Mouse (Mus musculus): ENCODE data around the gene Osbpl7.
A peak's percentile ranks its signal among the peaks of the same experiment; 100 is the strongest.

Osbpl7 gene

DNA sequence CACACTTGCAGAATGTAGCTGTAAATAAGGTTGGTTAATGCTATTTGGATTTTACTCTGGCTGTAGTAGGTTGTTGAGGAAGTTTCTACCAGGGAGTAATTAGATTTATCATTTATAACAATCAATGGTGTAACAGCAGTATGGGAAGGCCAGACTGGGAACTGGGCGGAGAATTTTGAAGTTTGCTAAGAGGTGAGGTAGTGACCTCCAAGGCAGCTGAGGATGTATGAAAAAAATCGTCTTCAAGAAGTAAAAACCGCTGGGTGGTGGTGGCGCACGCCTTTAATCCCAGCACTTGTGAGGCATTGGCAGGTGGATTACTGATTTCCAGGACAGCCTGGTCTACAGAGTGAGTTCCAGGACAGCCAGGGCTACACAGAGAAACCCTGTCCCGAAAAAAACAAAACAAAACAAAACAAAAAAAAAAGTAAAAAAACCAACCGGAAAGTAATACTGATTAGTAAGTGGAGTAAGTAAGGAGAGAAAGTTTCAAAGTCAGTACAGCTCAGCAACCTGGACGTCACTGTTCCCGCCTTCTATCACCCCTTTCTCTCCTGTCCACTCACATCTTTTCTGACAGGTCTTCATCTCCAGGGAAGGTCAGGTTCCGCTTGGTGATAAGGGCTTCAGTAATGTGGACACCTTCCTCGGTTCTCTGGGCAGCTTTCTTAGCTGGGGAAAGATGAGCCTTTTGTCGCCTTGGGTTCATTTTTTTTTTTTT lies 10.0 kb upstream of the Osbpl7 start:
- DNase-seq (ENCODE audit: low spot score in 2 of 2), result no peak

DNA sequence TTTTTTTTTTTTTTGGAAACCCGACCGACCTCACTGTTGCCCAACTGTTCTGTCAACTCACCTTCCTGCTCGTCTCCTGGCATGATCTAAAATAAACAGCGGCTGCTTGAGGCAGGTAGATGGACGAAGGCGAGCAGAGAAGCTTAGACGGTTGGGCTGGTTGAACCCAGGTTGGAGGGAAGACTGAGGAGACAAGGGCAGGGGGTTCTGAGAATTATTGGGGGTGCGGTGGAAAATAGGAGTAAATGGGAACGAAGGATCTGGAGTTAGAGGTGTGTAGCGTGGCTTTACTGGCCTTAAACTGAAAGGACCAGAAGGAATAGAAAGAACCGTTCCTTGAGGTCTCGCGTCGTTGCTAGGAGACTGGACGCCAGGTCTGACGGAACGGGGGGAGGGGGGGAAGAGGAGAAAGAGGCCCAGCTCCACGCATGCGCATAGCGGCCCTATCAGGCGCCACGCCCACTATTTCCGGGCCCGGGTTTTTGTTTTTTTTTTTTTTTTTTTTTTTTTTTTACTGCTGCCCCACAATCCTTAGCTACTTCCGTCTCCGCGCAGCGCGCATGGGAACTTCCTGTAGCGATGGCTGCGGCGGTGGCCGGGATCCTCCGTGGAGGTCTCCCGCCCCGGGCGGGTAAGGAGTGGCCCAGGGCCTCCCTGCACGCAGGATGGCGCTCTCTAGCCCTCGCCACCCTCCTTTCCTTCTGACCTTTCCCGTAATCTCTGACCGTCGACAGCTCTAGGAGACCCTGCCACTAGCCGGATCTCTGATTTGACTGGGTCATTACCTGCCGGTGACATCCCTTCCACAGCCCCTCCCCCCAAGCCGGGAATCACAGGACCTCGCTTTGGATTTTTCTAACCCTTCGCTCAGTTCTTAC lies 9.2 kb upstream of the Osbpl7 start, which contains the start of the genes Lrrc46 and Mrpl10:
TSS of gene Lrrc46 (minus strand) at position 386 of the 878 bp plus-strand sequence.
TSS of gene Mrpl10 (plus strand) at position 539 of the 878 bp plus-strand sequence.
- DNase-seq (ENCODE audit: low spot score in 2 of 2), result peak in 1 of 2 experiments; percentile 81

DNA sequence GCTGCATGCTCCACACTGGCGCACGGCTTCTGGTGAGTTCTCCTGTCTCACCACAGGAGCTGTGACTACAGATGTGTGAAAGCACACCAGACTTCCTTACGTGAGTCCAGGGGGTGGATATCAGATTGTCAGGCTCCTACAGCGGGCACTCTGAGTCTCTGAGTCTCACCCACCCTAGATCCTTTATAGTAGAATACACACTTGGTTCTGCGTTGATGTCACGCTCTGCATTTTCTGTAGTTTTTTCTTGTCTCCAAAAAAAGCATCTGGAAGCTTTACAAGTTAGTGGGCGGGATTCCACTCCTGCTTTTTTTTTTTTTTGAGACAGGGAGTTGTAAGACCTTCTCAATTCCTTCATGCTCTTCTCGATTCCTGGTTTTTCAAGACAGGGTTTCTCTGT lies 5.5 kb upstream of the Osbpl7 start:
- DNase-seq (ENCODE audit: low spot score in 2 of 2), result no peak

DNA sequence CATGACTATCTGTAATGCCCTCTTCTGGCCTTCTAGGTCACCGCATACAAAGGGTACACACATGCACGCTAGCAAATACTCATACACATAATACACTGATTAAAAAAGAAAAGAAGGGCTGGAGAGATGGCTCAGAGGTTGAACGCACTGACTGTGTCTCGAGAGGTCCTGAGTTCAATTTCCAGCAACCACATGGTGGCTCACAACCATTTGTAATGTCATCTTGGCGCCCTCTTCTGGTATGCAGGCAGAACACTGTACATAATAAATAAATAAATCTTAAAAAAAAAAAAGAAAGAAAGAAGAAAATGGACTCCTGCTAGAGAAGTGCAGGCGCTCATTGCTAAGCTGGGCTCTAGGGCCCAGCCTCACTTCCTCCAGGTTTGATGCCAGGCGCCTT lies 4.6 kb upstream of the Osbpl7 start:
- no peak for DNase-seq (ENCODE audit: low spot score in 2 of 2)

DNA sequence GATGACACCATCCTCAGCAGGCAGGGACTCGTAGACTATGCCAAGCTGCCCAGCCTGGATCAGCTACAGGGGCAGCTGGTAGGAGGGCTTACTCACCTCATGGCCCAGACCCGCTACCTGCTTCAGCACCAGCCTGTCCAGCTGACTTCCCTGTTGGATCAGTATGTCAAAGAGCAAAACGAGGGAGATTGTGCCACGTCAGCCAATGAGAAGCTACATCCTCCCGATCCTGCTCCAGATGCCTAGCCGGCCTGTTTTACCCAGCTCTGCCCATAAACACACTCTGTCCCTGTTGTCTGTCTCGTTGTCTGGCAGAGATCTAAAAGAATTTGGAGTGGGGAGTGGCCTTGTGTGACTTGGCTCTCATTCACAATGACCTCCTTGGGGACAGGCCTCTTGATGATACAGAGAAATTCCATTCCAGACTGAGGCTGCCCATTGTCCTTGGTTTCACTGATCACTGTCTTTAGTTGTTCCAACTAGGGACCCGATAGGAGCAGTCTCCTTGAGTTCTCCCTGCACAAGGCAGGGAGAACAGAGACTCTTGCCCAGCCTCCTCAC lies 2.3 kb upstream of the Osbpl7 start:
- no peak for DNase-seq (ENCODE audit: low spot score in 2 of 2)

DNA sequence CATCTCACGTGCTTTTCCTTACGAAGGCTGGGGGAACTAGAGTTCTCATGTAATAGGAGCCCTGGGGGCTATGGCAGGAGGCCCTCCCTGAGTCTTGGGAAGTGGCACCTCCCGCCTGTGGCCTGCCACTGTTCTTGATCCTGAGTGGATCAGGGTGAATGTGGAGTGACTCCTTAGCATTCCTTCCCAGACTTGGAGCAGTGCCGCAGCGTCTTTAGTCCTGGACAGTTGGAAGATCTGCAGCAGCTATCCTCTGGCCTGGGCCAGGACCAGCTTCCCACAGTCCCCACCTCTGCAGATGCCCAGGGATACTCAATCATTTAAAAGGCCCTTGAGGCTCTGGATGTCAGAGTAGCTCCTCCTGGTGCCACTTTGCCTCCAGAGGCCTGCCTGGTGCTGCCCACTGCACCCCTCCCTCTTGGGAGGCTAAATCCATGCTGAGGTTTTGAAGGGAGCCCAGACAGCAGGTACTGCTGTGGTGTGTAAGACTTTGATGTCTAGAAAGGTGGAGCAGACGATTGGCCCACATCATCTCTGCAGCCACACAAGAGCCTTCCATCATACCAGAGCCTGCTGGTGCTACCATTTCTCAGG lies 839 bp upstream of the Osbpl7 start:
- DNase-seq (ENCODE audit: low spot score in 2 of 2), result no peak

DNA sequence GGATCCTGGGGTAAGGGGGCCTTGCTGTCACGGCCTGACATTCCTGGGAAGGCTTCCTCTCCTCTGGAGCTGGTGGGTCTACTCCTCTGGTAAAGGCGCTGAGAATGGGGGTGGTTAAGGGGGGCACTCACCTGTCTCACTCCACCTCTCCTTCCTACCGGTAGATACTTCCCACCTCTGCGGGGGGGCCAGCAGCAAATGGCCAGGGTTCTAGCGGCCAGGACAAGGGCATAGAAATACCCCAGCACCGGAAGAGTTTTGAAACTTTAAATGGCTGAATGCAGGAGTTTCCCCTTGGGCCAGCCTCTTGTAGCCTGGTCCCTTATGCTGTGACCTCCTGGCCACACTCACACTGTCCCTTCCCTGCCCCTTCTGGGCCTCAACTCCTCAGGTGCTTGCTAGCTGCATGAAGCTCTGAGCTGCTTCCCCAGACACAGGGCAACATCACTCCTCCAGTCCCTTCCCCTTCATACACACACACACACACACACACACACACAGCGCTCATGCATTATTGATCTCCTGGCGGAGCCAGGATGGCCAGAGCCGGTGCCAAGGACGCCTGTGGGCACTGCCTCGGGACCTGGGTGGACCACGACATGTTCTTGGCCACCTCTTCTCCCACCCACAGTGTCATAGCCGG lies 637 bp downstream of the Osbpl7 start:
- no peak for DNase-seq (ENCODE audit: low spot score in 2 of 2)

DNA sequence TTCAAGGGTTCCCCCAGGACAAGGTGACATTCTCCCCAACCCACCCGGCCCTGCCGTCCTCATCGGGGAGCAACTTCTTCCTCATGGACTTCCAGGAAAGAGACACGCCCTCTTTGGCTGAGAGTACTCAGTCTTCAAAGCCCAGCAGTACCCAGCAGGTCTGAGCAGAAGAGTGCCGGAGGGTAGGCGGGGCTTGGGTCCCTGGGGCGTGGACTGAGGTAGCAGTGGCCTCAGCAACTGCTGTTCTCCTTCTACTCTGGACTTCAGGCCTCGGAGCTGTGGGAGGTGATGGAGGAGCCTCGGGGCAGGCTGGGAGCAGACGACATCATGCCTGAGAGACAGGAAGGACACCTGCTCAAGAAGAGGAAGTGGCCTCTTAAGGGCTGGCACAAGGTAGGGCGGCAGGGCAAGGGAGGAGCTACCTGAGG lies 1.8 kb downstream of the Osbpl7 start:
- no peak for DNase-seq (ENCODE audit: low spot score in 2 of 2)

DNA sequence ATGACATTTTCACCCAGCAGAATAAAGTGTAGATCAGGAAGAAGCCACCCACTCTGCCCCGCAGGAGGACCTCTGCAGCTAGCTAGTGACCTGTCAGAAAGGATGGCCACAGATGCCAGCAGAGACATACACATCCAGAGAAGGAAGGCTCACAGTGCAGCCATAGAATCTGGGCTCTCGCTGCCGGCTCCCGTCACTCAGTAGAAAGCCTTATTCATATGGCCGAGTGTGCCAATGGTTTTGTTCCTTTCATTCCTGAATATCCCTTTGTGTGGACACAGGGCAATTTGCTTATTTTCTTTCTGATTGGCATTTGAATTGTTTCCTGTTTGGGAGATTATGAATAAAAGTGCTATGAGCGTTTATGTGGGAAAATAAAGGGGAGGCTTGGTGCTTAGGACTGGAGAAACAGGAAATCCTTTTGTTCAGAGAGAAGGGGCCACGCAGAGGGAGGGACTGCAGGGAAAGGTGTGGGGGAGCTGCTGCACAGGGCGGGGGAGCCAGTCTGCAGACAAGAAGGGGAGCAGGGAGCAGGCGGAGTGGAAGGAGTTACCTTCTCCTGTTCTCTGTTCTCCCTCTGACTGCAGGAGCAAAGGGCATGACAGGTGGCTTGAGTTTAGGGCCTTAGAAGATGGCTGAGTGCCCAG lies 13.0 kb downstream of the Osbpl7 start:
- peak in 1 of 2 experiments; percentile 38 for DNase-seq (ENCODE audit: low spot score in 2 of 2)

DNA sequence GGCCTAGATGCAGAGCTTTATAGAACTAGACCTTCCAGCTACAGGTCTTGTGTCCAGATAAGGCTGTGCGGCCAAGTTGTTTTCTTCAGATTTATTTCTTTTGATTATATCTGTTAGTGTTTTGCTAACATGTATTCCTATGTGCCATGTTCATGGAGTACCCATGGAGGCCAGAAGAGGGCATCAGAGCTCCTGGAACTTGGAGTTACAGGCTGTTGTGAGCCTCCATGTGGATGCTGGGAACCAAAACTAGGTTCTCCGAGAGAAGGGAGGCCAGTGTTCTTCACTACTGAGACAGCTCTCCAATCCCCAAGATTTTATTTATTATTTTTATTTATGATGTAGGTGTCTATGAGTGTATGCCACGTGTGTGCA lies 13.5 kb downstream of the Osbpl7 start:
- no peak for DNase-seq (ENCODE audit: low spot score in 2 of 2)

DNA sequence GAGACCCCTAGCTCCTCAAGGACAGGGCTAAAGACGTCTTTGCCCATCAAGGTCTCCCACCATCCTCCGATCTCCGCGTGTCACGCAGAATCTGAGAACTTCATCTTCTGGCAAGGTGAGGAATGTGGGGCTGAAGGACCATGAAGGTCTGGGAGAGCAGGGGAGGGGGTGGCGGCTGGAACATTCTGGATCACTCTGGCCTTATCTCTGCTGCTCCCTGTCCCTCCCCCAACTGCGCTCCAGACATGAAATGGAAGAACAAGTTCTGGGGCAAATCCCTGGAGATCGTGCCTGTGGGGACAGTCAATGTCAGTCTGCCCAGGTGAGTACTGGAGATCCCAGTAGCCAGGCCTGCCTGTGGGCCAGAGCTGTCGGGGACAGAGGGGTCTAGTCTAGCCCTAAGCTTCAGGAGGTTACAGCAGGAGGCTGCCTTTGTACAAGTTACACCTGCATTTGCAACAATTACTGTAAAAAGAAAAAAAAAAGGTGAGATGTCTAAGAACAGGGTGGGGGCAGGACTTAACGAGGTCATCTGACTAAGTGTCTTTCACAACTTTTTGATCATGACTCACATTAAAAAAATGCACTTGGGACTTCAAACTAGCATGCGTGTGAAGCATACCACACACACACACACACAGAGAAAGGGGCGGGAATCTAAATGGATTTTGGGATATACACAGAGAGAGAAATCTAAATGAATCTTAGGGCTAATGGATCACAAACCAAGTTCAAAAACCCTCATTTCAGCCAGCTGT lies 15.3 kb downstream of the Osbpl7 start:
- DNase-seq (ENCODE audit: low spot score in 2 of 2), result no peak

DNA sequence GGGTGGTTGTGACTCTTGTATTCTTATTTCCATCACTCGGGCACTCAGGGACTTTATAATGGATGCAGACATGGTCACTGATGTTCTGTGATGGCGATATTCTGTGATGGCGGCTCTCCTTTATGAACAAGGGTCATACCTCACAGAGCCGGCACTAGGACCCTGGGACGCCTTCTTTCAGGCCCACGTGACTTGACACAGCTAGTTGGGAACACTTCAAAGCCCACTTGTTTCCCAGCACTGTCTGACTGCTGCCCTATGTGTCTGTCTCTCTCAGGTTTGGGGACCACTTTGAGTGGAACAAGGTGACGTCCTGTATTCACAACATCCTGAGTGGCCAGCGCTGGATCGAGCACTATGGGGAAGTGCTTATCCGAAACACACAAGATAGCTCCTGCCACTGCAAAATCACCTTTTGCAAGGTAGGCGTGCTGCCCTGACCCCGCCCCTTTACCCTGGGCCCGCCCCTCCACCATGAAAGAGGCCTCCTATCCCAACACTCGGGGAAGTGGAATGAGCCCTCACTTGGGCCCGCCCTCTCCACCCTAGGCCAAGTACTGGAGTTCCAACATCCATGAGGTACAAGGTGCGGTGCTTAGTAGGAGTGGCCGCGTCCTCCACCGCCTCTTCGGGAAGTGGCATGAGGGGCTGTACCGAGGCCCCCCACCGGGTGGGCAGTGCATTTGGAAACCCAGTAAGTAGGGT lies 16.4 kb downstream of the Osbpl7 start:
- no peak for DNase-seq (ENCODE audit: low spot score in 2 of 2)

DNA sequence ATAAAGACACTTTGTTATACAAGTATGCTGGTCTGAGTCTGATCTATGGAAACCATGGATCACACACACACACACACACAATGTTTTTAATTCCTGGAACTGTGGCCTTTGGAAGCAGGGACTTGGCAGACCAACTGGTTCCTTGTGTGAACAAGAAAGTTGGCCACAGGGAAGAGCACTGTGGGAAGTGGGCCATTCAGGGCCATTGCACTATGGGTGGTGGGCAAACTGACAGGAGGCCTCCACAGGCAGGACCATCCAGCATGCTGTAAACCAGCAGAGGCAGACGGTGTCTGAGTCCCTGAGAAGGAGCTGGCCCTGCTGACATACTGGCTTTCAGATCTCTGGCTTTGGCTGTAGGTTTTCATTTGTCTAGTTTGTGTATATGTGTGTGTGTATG lies 18.9 kb downstream of the Osbpl7 start:
- no peak for DNase-seq (ENCODE audit: low spot score in 2 of 2)

DNA sequence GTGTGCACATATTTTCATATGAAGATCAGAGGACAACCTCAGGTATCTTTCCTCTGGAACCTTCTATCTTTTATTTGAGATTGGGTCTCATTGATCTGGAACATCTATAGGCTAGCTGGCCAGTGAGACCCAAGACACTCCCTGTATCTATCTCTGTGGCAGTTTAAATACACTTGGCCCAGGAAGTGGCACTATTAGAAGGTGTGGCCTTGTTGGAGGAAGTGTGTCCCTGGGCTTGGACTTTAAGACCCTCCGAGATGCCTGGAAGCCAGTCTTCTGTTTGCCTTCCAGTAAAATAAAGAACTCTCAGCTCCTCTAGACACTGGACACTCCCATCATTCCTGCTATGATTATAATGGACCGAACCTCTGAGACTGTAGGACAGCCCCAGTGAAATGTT lies 19.3 kb downstream of the Osbpl7 start:
- DNase-seq (ENCODE audit: low spot score in 2 of 2), result no peak

DNA sequence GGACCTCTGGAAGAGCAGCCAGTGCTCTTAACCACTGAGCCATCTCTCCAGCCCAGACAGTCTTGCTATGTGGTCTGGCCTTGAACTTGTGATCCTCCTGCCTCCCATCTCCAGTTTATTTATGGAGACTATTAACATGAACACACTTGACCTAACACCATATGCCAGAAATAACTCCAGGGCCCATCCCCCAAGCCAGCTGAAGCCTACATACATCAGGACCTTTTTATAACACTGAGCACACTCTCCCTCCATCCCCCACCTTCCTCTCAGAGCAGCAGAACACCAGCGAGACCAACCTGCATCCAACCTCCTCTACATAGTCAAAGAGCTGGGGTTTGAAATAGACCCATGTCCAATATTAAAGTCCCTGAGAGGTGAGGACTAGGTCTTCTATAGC lies 20.7 kb downstream of the Osbpl7 start:
- DNase-seq (ENCODE audit: low spot score in 2 of 2), result no peak

DNA sequence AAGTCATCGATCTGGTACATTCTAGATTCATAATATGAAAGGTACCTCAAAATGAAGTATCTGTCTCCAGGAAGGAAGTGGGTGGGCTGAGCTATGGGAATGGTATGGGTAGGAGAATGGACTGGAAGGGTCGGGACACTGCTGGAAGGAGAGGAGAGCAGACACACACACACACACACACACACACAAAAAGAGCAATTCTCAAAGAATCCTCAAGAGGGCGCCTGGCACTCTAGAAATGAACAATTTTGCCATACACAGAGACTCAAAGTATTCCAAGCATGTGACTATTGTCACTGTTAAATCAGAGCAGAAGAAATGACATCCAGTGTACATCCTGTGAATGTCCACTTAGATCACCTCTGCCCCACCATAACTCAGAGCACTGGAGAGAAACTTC lies 22.1 kb downstream of the Osbpl7 start:
- DNase-seq (ENCODE audit: low spot score in 2 of 2), result peak in 1 of 2 experiments; percentile 71

DNA sequence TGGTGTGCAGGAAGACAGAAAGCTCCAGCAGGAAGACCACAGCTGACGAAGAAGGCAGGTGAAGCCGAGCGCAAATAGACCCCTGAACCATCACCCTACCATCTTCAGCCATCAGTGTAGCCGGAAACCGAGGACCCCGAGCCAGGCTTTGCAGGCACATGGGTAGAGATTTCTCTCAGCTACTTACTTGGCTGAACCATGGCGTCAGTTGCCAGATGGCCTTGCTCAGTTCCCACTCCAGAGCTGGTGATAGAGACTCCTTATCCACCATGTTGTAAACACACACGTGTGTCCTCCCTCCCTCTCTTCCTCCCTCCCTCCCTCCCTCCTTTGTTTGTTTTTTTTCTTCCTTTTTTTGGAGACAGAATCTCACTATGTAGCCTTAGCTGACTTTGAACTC lies 23.8 kb downstream of the Osbpl7 start:
- DNase-seq (ENCODE audit: low spot score in 2 of 2), result no peak

DNA sequence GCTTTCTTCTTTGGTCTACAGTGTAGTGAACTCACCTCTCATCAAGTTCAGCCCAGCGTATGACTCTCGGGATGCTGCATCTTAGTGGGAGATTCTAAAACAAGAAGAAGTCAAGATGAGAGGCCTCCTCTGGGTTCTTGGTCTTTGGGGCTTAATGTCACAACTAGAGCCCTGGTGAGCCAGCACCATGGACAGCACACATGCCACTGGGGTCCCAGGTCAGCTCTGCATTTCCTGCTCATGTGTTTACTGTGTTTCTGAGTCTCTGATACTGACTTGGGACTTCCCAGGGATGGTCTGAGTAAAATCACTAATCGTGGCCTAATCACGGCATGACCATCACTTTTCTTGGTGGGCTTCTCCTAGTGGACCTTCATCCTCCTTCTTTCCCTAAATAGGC lies 28.3 kb downstream of the Osbpl7 start:
- DNase-seq (ENCODE audit: low spot score in 2 of 2), result no peak

DNA sequence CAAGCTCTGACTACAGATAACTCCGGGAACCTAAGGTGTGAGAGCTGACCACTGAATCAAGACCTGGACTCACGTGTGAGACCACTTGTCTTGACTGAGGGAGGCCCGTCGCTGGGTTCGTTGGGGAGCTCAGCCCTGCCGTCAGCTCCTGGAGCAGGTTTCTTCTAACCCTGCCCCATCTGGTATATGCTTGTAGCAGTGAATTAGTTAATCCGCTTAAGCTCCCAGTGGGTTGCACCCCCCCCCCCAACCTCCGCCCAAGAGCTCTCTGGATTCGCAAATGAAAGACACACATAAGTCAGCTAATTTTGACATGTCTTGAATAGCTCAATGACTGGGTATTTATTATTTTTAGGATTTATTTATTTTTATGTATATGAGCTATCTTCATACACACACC lies 29.9 kb downstream of the Osbpl7 start:
- DNase-seq (ENCODE audit: low spot score in 2 of 2), result no peak

DNA sequence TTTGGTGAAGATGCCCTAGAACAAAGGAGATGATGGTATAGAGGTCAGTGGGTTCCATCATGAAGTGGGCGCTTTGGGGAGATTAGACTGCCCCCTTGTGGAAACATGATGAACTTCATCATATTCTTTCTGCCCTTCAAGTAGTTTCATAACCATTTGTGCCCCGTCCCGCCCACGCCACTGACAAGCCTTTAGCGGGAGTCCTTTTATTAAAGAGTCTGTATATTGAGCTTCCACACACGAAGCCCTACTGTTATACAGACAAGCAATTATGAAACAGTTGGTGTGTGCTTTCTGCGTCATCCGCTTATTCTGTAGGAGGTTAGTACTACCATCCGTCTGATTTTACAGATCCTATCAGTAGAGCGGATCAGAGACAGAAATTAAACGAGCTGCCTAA lies 32.5 kb downstream of the Osbpl7 start:
- peak in 1 of 2 experiments; percentile 53 for DNase-seq (ENCODE audit: low spot score in 2 of 2)

Measured in left cerebral cortex, adult 9 months (tissue).